Mouse (Mus musculus): ENCODE measurements at regions not wholly inside any gene's neighbourhood (a gene's known extent, or its start where the extent isn't known, plus 50 kb on each side); places are given as distances from the start of the nearest gene placed in this dataset.

GRCm38 (mm10) chr5:45065917-45066699, 266.6 kb upstream of the Ldb2 start:
- no peak for ATAC-seq (ENCODE audit: low FRiP score, low read depth)
- Histone ChIP-seq H3K4me2 (replicated peaks) (no peak overlapping the region), H3K27me3 (no peaks in the 10 kb centered on the region), H3K9me3 (no peaks in the 10 kb centered on the region), H3K27ac (replicated peaks) (no peak overlapping the region), H3K9ac (replicated peaks) (no peak overlapping the region), H3K36me3 (no peaks in the 10 kb centered on the region), H3K4me1 (no peaks in the 10 kb centered on the region), H3K4me3 (no peak overlapping the region)
- WGBS: 69% methylated on average over 8 of the region's 8 CpGs

- H3K9me3 ChIP-seq: no peaks in the 10 kb centered on the region
- H3K4me1 ChIP-seq: no peaks in the 10 kb centered on the region
- ATAC-seq (ENCODE audit: low FRiP score, low read depth): no peak
- H3K27me3 ChIP-seq: no peaks in the 10 kb centered on the region
- H3K27ac ChIP-seq (replicated peaks): no peak overlapping the region
- WGBS: 30% methylated on average over 2 of the region's 2 CpGs
- no peak overlapping the region for H3K4me3 ChIP-seq
- no peaks in the 10 kb centered on the region for H3K36me3 ChIP-seq
- H3K4me2 ChIP-seq (replicated peaks): no peak overlapping the region
- H3K9ac ChIP-seq (replicated peaks): no peak overlapping the region
Measured at GRCm38 (mm10) chr5:45062567-45062966, 263.1 kb upstream of the Ldb2 start.

GRCm38 (mm10) chr5:45055276-45055959, 255.9 kb upstream of the Ldb2 start:
- 79% methylated on average over 4 of the region's 4 CpGs for WGBS

GRCm38 (mm10) chr5:45049410-45049809, 249.9 kb upstream of the Ldb2 start:
- ATAC-seq (ENCODE audit: low FRiP score, low read depth): no peak
- H3K36me3 ChIP-seq: no peaks in the 10 kb centered on the region
- no peak overlapping the region for H3K9ac ChIP-seq (replicated peaks)
- H3K4me2 ChIP-seq (replicated peaks): no peak overlapping the region
- H3K27me3 ChIP-seq: no peaks in the 10 kb centered on the region
- H3K9me3 ChIP-seq: no peaks in the 10 kb centered on the region
- no peaks in the 10 kb centered on the region for H3K4me1 ChIP-seq
- H3K4me3 ChIP-seq: no peak overlapping the region
- H3K27ac ChIP-seq (replicated peaks): no peak overlapping the region

More at GRCm38 (mm10) chr5:45055276-45055959, 255.9 kb upstream of the Ldb2 start:
- Histone ChIP-seq H3K4me2 (replicated peaks) (no peak overlapping the region), H3K27me3 (no peaks in the 10 kb centered on the region), H3K27ac (replicated peaks) (no peak overlapping the region), H3K36me3 (no peaks in the 10 kb centered on the region), H3K4me3 (no peak overlapping the region), H3K4me1 (no peaks in the 10 kb centered on the region), H3K9ac (replicated peaks) (no peak overlapping the region), H3K9me3 (no peaks in the 10 kb centered on the region)
- ATAC-seq (ENCODE audit: low FRiP score, low read depth): no peak

- Histone ChIP-seq H3K4me2 (replicated peaks) (no peak overlapping the region), H3K36me3 (no peaks in the 10 kb centered on the region), H3K4me1 (no peaks in the 10 kb centered on the region), H3K4me3 (no peak overlapping the region), H3K27ac (replicated peaks) (no peak overlapping the region), H3K27me3 (no peaks in the 10 kb centered on the region), H3K9ac (replicated peaks) (no peak overlapping the region), H3K9me3 (no peaks in the 10 kb centered on the region)
- no peak for ATAC-seq (ENCODE audit: low FRiP score, low read depth)
- 82% methylated on average over 2 of the region's 2 CpGs for WGBS
Measured at GRCm38 (mm10) chr5:45042914-45043313, 243.4 kb upstream of the Ldb2 start.

- no peak overlapping the region for H3K9ac ChIP-seq (replicated peaks)
- no peak overlapping the region for H3K4me2 ChIP-seq (replicated peaks)
- no peak for ATAC-seq (ENCODE audit: low FRiP score, low read depth)
- 91% methylated on average over 1 of the region's 1 CpGs for WGBS
- no peaks in the 10 kb centered on the region for H3K36me3 ChIP-seq
- H3K4me3 ChIP-seq: no peak overlapping the region
- H3K4me1 ChIP-seq: no peaks in the 10 kb centered on the region
- H3K27me3 ChIP-seq: no peaks in the 10 kb centered on the region
- H3K9me3 ChIP-seq: no peaks in the 10 kb centered on the region
- no peak overlapping the region for H3K27ac ChIP-seq (replicated peaks)
Measured at GRCm38 (mm10) chr5:45036430-45036829, 236.9 kb upstream of the Ldb2 start.

GRCm38 (mm10) chr5:45033146-45033545, 233.7 kb upstream of the Ldb2 start:
- 76% methylated on average over 1 of the region's 1 CpGs for WGBS
- Histone ChIP-seq H3K9me3 (no peaks in the 10 kb centered on the region), H3K9ac (replicated peaks) (no peak overlapping the region), H3K27ac (replicated peaks) (no peak overlapping the region), H3K4me3 (no peak overlapping the region), H3K4me2 (replicated peaks) (no peak overlapping the region), H3K4me1 (no peaks in the 10 kb centered on the region), H3K36me3 (no peaks in the 10 kb centered on the region), H3K27me3 (no peaks in the 10 kb centered on the region)
- ATAC-seq (ENCODE audit: low FRiP score, low read depth): no peak

GRCm38 (mm10) chr5:45027876-45028275, 228.4 kb upstream of the Ldb2 start:
- H3K4me2 ChIP-seq (replicated peaks): no peak overlapping the region
- H3K27ac ChIP-seq (replicated peaks): no peak overlapping the region
- H3K9ac ChIP-seq (replicated peaks): no peak overlapping the region
- 23% methylated on average over 3 of the region's 3 CpGs for WGBS
- H3K4me3 ChIP-seq: no peak overlapping the region
- H3K9me3 ChIP-seq: no peaks in the 10 kb centered on the region
- no peaks in the 10 kb centered on the region for H3K27me3 ChIP-seq
- H3K36me3 ChIP-seq: no peaks in the 10 kb centered on the region
- H3K4me1 ChIP-seq: 0 out of 2 replicates have a peak, but pooled peaks cover 3% of the 10 kb centered on the region
- no peak for ATAC-seq (ENCODE audit: low FRiP score, low read depth)

- H3K4me2 ChIP-seq (replicated peaks): no peak overlapping the region
- ATAC-seq (ENCODE audit: low FRiP score, low read depth): no peak
- H3K4me3 ChIP-seq: no peak overlapping the region
- no peak overlapping the region for H3K9ac ChIP-seq (replicated peaks)
- no peak overlapping the region for H3K27ac ChIP-seq (replicated peaks)
- WGBS: 89% methylated on average over 2 of the region's 2 CpGs
- H3K4me1 ChIP-seq: 0 out of 2 replicates have a peak, but pooled peaks cover 3% of the 10 kb centered on the region
- no peaks in the 10 kb centered on the region for H3K36me3 ChIP-seq
- H3K27me3 ChIP-seq: no peaks in the 10 kb centered on the region
- no peaks in the 10 kb centered on the region for H3K9me3 ChIP-seq
Measured at GRCm38 (mm10) chr5:45025383-45025782, 225.9 kb upstream of the Ldb2 start.

- no peak overlapping the region for H3K27ac ChIP-seq (replicated peaks)
- H3K9ac ChIP-seq (replicated peaks): no peak overlapping the region
- 32% methylated on average over 2 of the region's 2 CpGs for WGBS
- no peaks in the 10 kb centered on the region for H3K36me3 ChIP-seq
- ATAC-seq (ENCODE audit: low FRiP score, low read depth): peak; percentile 75; the same call in 1 of the 2 replicates
- H3K4me2 ChIP-seq (replicated peaks): no peak overlapping the region
- no peak overlapping the region for H3K4me3 ChIP-seq
- no peaks in the 10 kb centered on the region for H3K9me3 ChIP-seq
- no peaks in the 10 kb centered on the region for H3K4me1 ChIP-seq
- H3K27me3 ChIP-seq: no peaks in the 10 kb centered on the region
Measured at GRCm38 (mm10) chr5:45007930-45008329, 208.4 kb upstream of the Ldb2 start.

- no peak overlapping the region for H3K4me3 ChIP-seq
- H3K9me3 ChIP-seq: no peaks in the 10 kb centered on the region
- no peak for ATAC-seq (ENCODE audit: low FRiP score, low read depth)
- no peaks in the 10 kb centered on the region for H3K27me3 ChIP-seq
- no peak overlapping the region for H3K27ac ChIP-seq (replicated peaks)
- no peaks in the 10 kb centered on the region for H3K4me1 ChIP-seq
- H3K9ac ChIP-seq (replicated peaks): no peak overlapping the region
- H3K4me2 ChIP-seq (replicated peaks): no peak overlapping the region
- no peaks in the 10 kb centered on the region for H3K36me3 ChIP-seq
Measured at GRCm38 (mm10) chr5:45000996-45001395, 201.5 kb upstream of the Ldb2 start.

GRCm38 (mm10) chr5:44999032-44999431, 199.6 kb upstream of the Ldb2 start:
- Histone ChIP-seq H3K27me3 (no peaks in the 10 kb centered on the region), H3K4me2 (replicated peaks) (no peak overlapping the region)

More at GRCm38 (mm10) chr5:44999032-44999431, 199.6 kb upstream of the Ldb2 start:
- Histone ChIP-seq H3K9me3 (no peaks in the 10 kb centered on the region), H3K36me3 (no peaks in the 10 kb centered on the region), H3K9ac (replicated peaks) (no peak overlapping the region), H3K4me1 (no peaks in the 10 kb centered on the region), H3K4me3 (no peak overlapping the region), H3K27ac (replicated peaks) (no peak overlapping the region)
- ATAC-seq (ENCODE audit: low FRiP score, low read depth): no peak
- whole genome bisulfite sequencing: 88% methylated on average over 3 of the region's 3 CpGs

Data from midbrain, embryonic 12.5 days (tissue).